Mouse (Mus musculus) mesoderm, embryonic 11.5 days (tissue): ENCODE results near the gene Olfr1497.
A peak's percentile ranks its signal among the peaks of the same experiment; 100 is the strongest.
"Not testable (repeated sequence)": the region's sequence is repeated elsewhere in the genome, so short reads cannot be mapped to it uniquely, and the experiment has no call there.

Experiments used
- DNase-seq: peaks from one replicate; pipeline ENCODE4 v3.0.0-alpha.2; 2012; ENCODE audit warnings: low read depth, low spot score

The Olfr1497 gene

GRCm38 (mm10) chr19:13798102-13798501, at the start of gene Olfr1497:
Gene Olfr1497, minus strand, starts transcription at chr19:13798202.
- no peak for DNase-seq

GRCm38 (mm10) chr19:13830388-13830787, 32.4 kb upstream of the Olfr1497 start, which contains the start of gene Olfr1500:
Gene Olfr1500, minus strand, starts transcription at chr19:13830488.
- no peak for DNase-seq

- DNase-seq: no peak
Observed at GRCm38 (mm10) chr19:13828447-13828846, 30.4 kb upstream of the Olfr1497 start.

- no peak for DNase-seq
Observed at GRCm38 (mm10) chr19:13820847-13821246, 22.8 kb upstream of the Olfr1497 start.

- no peak for DNase-seq
Observed at GRCm38 (mm10) chr19:13819347-13819746, 21.3 kb upstream of the Olfr1497 start, which contains the start of gene Olfr1499. Gene Olfr1499, minus strand, starts transcription at chr19:13819447.

GRCm38 (mm10) chr19:13818827-13819226, 20.8 kb upstream of the Olfr1497 start:
- DNase-seq: peak; percentile 26

- no peak for DNase-seq
Observed at GRCm38 (mm10) chr19:13812823-13813222, 14.8 kb upstream of the Olfr1497 start.

GRCm38 (mm10) chr19:13805486-13805885, 7.5 kb upstream of the Olfr1497 start:
- not testable (repeated sequence) for DNase-seq

GRCm38 (mm10) chr19:13777578-13777977, 20.4 kb downstream of the Olfr1497 start, which contains the start of gene Olfr1496:
Gene Olfr1496, plus strand, starts transcription at chr19:13777878.
- DNase-seq: no peak

GRCm38 (mm10) chr19:13768565-13769276, 29.3 kb downstream of the Olfr1497 start:
- DNase-seq: no peak

- DNase-seq: no peak
Observed at GRCm38 (mm10) chr19:13764306-13764705, 33.7 kb downstream of the Olfr1497 start, which contains the start of gene Olfr1495. Gene Olfr1495, plus strand, starts transcription at chr19:13764606.

GRCm38 (mm10) chr19:13749366-13749765, 48.6 kb downstream of the Olfr1497 start:
- DNase-seq: no peak
